Mouse (Mus musculus): ENCODE data around the gene Nsrp1.
"Not testable (repeated sequence)": the region's sequence is repeated elsewhere in the genome, so short reads cannot be mapped to it uniquely, and the experiment has no call there.

Gene Nsrp1

GRCm38 (mm10) chr11:77078273-77079134 is at the start of gene Nsrp1:
Gene Nsrp1 (minus strand): TSS chr11:77078435.
- peak; percentile 98 for ATAC-seq (ENCODE audit: insufficient number of reproducible peaks, low FRiP score, low TSS enrichment)

- no peak for ATAC-seq (ENCODE audit: insufficient number of reproducible peaks, low FRiP score, low TSS enrichment)
Measured at GRCm38 (mm10) chr11:77111141-77111540, 32.9 kb upstream of the Nsrp1 start.

GRCm38 (mm10) chr11:77108442-77108841 is 30.2 kb upstream of the Nsrp1 start:
- ATAC-seq (ENCODE audit: insufficient number of reproducible peaks, low FRiP score, low TSS enrichment): no peak

- not testable (repeated sequence) for ATAC-seq (ENCODE audit: insufficient number of reproducible peaks, low FRiP score, low TSS enrichment)
Measured at GRCm38 (mm10) chr11:77107872-77108271, 29.6 kb upstream of the Nsrp1 start.

- ATAC-seq (ENCODE audit: insufficient number of reproducible peaks, low FRiP score, low TSS enrichment): no peak
Measured at GRCm38 (mm10) chr11:77106961-77107360, 28.7 kb upstream of the Nsrp1 start.

- 0 out of 2 replicates have a peak, but pooled peaks have one; percentile 20 for ATAC-seq (ENCODE audit: insufficient number of reproducible peaks, low FRiP score, low TSS enrichment)
Measured at GRCm38 (mm10) chr11:77100137-77100937, 22.1 kb upstream of the Nsrp1 start.

- no peak for ATAC-seq (ENCODE audit: insufficient number of reproducible peaks, low FRiP score, low TSS enrichment)
Measured at GRCm38 (mm10) chr11:77098332-77098972, 20.2 kb upstream of the Nsrp1 start.

- ATAC-seq (ENCODE audit: insufficient number of reproducible peaks, low FRiP score, low TSS enrichment): no peak
Measured at GRCm38 (mm10) chr11:77096991-77097390, 18.8 kb upstream of the Nsrp1 start.

GRCm38 (mm10) chr11:77096581-77096980 is 18.3 kb upstream of the Nsrp1 start:
- no peak for ATAC-seq (ENCODE audit: insufficient number of reproducible peaks, low FRiP score, low TSS enrichment)

GRCm38 (mm10) chr11:77095206-77095605 is 17.0 kb upstream of the Nsrp1 start:
- no peak for ATAC-seq (ENCODE audit: insufficient number of reproducible peaks, low FRiP score, low TSS enrichment)

- no peak for ATAC-seq (ENCODE audit: insufficient number of reproducible peaks, low FRiP score, low TSS enrichment)
Measured at GRCm38 (mm10) chr11:77094136-77094535, 15.9 kb upstream of the Nsrp1 start.

- ATAC-seq (ENCODE audit: insufficient number of reproducible peaks, low FRiP score, low TSS enrichment): no peak
Measured at GRCm38 (mm10) chr11:77093208-77093607, 15.0 kb upstream of the Nsrp1 start.

GRCm38 (mm10) chr11:77089162-77089561 is 10.9 kb upstream of the Nsrp1 start:
- ATAC-seq (ENCODE audit: insufficient number of reproducible peaks, low FRiP score, low TSS enrichment): no peak

- ATAC-seq (ENCODE audit: insufficient number of reproducible peaks, low FRiP score, low TSS enrichment): no peak
Measured at GRCm38 (mm10) chr11:77087004-77087403, 8.8 kb upstream of the Nsrp1 start.

- no peak for ATAC-seq (ENCODE audit: insufficient number of reproducible peaks, low FRiP score, low TSS enrichment)
Measured at GRCm38 (mm10) chr11:77084001-77084682, 5.9 kb upstream of the Nsrp1 start.

- ATAC-seq (ENCODE audit: insufficient number of reproducible peaks, low FRiP score, low TSS enrichment): no peak
Measured at GRCm38 (mm10) chr11:77079361-77079760, 1.1 kb upstream of the Nsrp1 start.

- no peak for ATAC-seq (ENCODE audit: insufficient number of reproducible peaks, low FRiP score, low TSS enrichment)
Measured at GRCm38 (mm10) chr11:77077792-77078191, 443 bp downstream of the Nsrp1 start.

- not testable (repeated sequence) for ATAC-seq (ENCODE audit: insufficient number of reproducible peaks, low FRiP score, low TSS enrichment)
Measured at GRCm38 (mm10) chr11:77077331-77077730, 904 bp downstream of the Nsrp1 start.

- no peak for ATAC-seq (ENCODE audit: insufficient number of reproducible peaks, low FRiP score, low TSS enrichment)
Measured at GRCm38 (mm10) chr11:77070721-77071120, 7.5 kb downstream of the Nsrp1 start.

- no peak for ATAC-seq (ENCODE audit: insufficient number of reproducible peaks, low FRiP score, low TSS enrichment)
Measured at GRCm38 (mm10) chr11:77068825-77069224, 9.4 kb downstream of the Nsrp1 start.
